Mouse (Mus musculus): ENCODE measurements around the gene Tmem259. TPM values are rescaled to one million over a fixed set of nuclear protein-coding genes. Genes with fewer than 3 reads are reported as not detected.
"Not testable (repeated sequence)": the region's sequence is repeated elsewhere in the genome, so short reads cannot be mapped to it uniquely, and the experiment has no call there.

Tmem259 gene
- polyA plus RNA-seq, 1 experiment from 2014 or later, result 24.7 TPM

DNA sequence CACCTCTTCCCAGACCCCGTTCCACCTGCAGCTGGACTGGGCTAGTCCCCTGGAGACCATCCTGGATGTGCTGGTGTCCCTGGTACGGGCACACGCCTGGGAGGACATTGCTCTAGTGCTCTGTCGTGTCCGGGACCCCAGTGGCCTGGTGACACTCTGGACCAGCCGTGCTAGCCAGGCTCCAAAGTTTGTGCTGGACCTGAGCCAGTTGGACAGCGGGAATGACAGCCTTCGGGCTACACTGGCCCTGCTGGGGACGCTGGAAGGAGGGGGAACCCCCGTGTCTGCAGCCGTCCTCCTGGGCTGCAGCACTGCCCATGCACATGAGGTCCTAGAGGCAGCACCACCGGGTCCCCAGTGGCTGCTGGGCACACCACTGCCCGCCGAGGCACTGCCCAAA, 11.3 kb downstream of the Tmem259 start:
- Histone ChIP-seq H3K4me3 (replicated peaks) (no peak overlapping the region), H3K4me2 (no peak overlapping the region), H3K4me1 (peaks cover 10% of the 10 kb centered on the region), H3K9me3 (replicated peaks) (no peaks in the 10 kb centered on the region), H3K36me3 (peaks cover 35% of the 10 kb centered on the region), H3K27me3 (replicated peaks) (peaks cover 45% of the 10 kb centered on the region), H3K9ac (replicated peaks) (no peak overlapping the region), H3K27ac (replicated peaks) (no peak overlapping the region)
- WGBS, result 65% methylated on average over 14 of the region's 14 CpGs
- ATAC-seq (ENCODE audit: low FRiP score), result no peak

DNA sequence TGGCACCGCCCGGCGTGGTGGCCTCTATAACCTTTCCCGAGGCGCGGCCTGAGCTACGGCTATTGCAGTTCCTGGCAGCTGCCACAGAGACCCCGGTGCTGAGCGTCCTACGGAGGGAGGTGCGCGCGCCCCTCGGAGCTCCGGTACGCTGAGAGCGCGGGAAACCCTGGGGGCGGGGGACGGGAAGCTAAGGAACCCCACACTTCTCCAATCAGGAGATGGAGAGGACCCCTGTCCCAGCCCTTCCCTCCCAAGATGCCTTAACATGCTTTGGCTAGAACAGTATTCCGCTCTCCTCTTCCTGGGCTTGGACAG, 13.0 kb downstream of the Tmem259 start:
- WGBS, result 3% methylated on average over 21 of the region's 21 CpGs
- H3K9ac ChIP-seq (replicated peaks), result peak overlapping the region; percentile 38; the same call in 1 of the 2 replicates
- no peak overlapping the region for H3K27ac ChIP-seq (replicated peaks)
- H3K4me2 ChIP-seq, result peak overlapping the region; percentile 72
- no peaks in the 10 kb centered on the region for H3K9me3 ChIP-seq (replicated peaks)
- H3K4me3 ChIP-seq (replicated peaks), result peak overlapping the region; percentile 40
- peaks cover 35% of the 10 kb centered on the region for H3K36me3 ChIP-seq
- peaks cover 45% of the 10 kb centered on the region for H3K27me3 ChIP-seq (replicated peaks)
- no peak; the same call in 1 of the 2 replicates for ATAC-seq (ENCODE audit: low FRiP score)
- peaks cover 10% of the 10 kb centered on the region for H3K4me1 ChIP-seq

DNA sequence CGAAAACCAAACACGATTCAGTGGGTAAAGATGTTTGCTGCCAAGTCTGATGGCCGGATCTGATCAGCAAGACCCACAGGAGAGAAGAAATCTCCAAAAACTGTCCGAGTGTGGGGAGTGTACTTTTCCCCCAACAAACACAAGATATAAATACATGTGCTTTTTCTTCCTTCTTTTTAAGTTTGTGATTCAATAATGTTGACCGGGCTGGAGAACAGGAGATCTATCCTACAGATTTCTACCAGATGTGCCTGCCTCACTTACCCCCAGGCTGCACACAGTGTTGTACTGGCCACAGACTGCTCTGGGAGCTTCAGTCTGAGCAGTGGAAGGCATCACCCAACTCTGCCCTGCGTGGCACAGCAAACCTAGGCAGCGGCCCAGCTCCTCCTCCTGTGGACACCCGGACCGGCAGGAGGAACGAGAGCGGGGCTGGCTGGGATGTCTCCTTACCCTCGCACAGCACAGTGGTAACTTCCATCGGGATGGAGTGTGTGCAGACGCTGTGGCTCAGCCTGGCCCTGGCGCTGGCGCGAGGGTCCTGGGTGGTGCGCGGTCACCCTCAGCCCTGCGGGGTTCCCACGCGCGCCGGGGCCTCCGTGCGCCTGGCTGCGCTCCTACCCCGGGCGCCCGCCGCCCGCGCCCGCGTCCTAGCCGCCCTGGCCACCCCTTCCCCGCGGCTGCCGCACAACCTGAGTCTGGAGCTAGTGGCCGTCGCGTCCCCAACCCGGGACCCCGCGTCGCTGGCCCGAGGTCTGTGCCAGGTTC, 13.5 kb downstream of the Tmem259 start, which contains the start of gene Grin3b:
Gene Grin3b (plus strand): TSS at position 301 of the 768 bp plus-strand sequence.
- Histone ChIP-seq H3K27me3 (replicated peaks) (peaks cover 45% of the 10 kb centered on the region), H3K4me3 (replicated peaks) (peak within 1 kb of the TSS; percentile 40), H3K27ac (replicated peaks) (no peak within 1 kb of the TSS), H3K4me2 (peak within 1 kb of the TSS; percentile 72), H3K36me3 (peaks cover 35% of the 10 kb centered on the region), H3K9ac (replicated peaks) (peak within 1 kb of the TSS; percentile 38), H3K4me1 (peaks cover 10% of the 10 kb centered on the region), H3K9me3 (replicated peaks) (no peaks in the 10 kb centered on the region)
- 9% methylated on average over 33 of the region's 47 CpGs for WGBS
- no peak; the same call in 1 of the 2 replicates for ATAC-seq (ENCODE audit: low FRiP score)

DNA sequence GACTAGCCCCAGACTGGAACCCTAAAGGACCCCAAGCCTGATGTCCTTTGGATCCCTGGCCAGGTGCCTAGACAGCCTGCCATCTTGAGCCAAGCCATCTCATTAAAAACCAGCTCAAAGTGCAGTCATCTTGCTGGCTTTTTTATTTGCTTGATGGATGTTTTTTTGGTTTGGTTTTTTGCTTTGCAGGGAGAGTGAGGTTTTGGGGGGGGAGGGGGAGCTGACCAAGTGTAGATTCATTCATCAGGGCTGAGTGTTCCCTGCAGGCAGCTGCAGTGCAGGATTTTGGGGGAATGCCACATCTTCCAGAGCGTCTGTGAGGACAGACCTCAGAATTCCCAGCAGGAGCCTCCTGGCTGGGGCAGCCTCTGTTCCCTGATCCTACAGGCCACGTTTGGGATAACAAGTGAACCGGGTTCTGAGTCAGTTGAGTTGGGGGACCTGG, 15.0 kb downstream of the Tmem259 start:
- no peak overlapping the region for H3K27ac ChIP-seq (replicated peaks)
- no peaks in the 10 kb centered on the region for H3K9me3 ChIP-seq (replicated peaks)
- H3K4me2 ChIP-seq, result no peak overlapping the region
- no peak overlapping the region for H3K9ac ChIP-seq (replicated peaks)
- no peak overlapping the region for H3K4me3 ChIP-seq (replicated peaks)
- no peak for ATAC-seq (ENCODE audit: low FRiP score)
- peaks cover 10% of the 10 kb centered on the region for H3K4me1 ChIP-seq
- H3K27me3 ChIP-seq (replicated peaks), result peaks cover 45% of the 10 kb centered on the region
- H3K36me3 ChIP-seq, result peaks cover 43% of the 10 kb centered on the region
- WGBS, result 18% methylated on average over 3 of the region's 3 CpGs

DNA sequence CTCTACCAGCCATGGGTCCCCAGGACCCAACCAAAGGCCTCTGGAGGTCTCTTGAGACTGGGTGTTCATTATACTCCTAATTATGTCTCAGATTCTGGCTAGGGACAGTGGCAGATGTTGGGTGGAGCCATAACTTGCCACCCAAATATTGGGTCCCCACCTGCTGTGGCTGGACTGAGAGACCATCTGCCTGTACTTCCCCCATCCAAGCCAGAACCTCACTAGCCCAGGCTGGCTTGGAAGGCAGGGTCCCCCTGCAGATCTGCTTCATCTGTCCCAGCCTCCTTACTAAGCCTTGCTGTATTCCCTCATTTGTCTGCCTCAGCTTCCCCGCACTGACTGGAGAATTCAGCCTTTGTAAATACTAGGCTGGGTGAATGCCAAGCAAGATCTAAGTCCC, 15.9 kb downstream of the Tmem259 start:
- no peak overlapping the region for H3K4me2 ChIP-seq
- H3K4me3 ChIP-seq (replicated peaks), result no peak overlapping the region
- H3K27me3 ChIP-seq (replicated peaks), result peaks cover 45% of the 10 kb centered on the region
- H3K27ac ChIP-seq (replicated peaks), result no peak overlapping the region
- WGBS, result 93% methylated on average over 1 of the region's 1 CpGs
- H3K9me3 ChIP-seq (replicated peaks), result no peaks in the 10 kb centered on the region
- H3K9ac ChIP-seq (replicated peaks), result no peak overlapping the region
- ATAC-seq (ENCODE audit: low FRiP score), result no peak
- H3K4me1 ChIP-seq, result peaks cover 10% of the 10 kb centered on the region
- peaks cover 52% of the 10 kb centered on the region for H3K36me3 ChIP-seq

DNA sequence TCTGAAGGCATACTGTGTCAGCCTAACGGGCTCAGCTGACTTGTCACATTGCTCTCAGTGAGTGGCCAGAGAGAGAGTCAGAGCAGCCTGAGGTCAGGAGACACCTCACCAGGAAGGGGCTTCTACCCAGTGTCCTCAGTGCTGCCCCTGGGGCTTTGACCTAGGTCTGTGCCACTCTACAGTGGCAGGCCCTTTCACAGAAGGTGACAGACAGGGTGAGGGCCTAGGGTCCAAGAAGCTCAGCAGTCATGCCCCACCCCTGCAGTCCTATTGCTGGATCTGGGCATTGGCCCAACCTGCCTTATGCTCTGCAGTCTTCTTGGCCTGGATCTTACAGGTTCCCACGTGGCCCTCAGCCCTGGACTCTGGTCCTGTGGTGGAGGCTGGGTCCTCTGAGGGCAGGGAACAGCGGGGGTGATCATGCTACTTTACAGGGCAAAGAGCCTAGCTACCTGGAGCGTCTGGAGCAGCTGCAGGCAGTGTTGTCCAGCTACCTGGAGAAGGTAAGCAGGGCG, 17.2 kb downstream of the Tmem259 start:
- peaks cover 36% of the 10 kb centered on the region for H3K27me3 ChIP-seq (replicated peaks)
- no peak overlapping the region for H3K4me3 ChIP-seq (replicated peaks)
- H3K4me1 ChIP-seq, result peaks cover 10% of the 10 kb centered on the region
- H3K4me2 ChIP-seq, result no peak overlapping the region
- no peaks in the 10 kb centered on the region for H3K9me3 ChIP-seq (replicated peaks)
- ATAC-seq (ENCODE audit: low FRiP score), result no peak
- no peak overlapping the region for H3K27ac ChIP-seq (replicated peaks)
- no peak overlapping the region for H3K9ac ChIP-seq (replicated peaks)
- WGBS, result 96% methylated on average over 5 of the region's 5 CpGs
- peaks cover 61% of the 10 kb centered on the region for H3K36me3 ChIP-seq

DNA sequence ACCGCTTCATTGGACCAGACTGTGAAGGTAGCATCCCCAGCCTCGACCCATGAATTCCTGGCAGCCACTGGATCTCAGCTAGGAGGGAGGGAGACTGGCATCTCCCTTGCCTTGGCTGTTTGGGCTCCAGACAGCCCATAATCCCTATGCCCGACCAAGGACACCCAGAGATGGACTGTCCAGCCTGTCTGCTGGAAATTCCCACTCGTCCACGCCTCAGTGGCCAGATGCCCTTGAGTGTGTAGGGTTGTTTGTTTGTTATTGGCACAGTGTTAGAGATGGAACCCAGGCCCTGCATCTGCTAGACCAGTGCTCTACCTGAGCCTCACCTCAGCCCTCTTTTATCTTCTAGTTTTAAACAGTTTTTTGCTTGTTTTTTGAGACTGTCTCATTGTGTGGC, 18.8 kb downstream of the Tmem259 start:
- no peak overlapping the region for H3K9ac ChIP-seq (replicated peaks)
- H3K4me2 ChIP-seq, result no peak overlapping the region
- no peak for ATAC-seq (ENCODE audit: low FRiP score)
- no peak overlapping the region for H3K4me3 ChIP-seq (replicated peaks)
- no peaks in the 10 kb centered on the region for H3K9me3 ChIP-seq (replicated peaks)
- peaks cover 20% of the 10 kb centered on the region for H3K27me3 ChIP-seq (replicated peaks)
- H3K27ac ChIP-seq (replicated peaks), result no peak overlapping the region
- 93% methylated on average over 5 of the region's 5 CpGs for WGBS
- H3K36me3 ChIP-seq, result peaks cover 66% of the 10 kb centered on the region
- H3K4me1 ChIP-seq, result peaks cover 11% of the 10 kb centered on the region

DNA sequence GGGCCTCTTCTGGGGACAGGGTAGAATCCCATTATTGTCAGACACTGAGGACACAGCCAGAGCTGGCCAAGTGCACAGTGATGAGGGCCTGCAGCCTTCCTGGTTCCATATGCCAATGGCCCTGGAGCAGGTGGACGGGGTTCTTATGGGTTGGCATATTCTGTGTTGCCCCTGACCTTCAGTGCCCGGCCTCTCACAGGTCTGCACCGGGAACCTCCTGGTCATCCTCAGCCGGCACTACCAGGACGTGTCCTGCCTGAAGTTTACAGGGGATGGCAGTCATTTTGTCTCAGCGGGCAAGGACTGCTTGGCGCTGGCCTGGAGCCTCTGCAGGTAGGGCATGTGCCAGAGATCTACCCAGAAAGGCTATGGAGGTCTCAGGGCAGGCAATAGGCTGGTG, 19.4 kb downstream of the Tmem259 start:
- Histone ChIP-seq H3K9ac (replicated peaks) (no peak overlapping the region), H3K9me3 (replicated peaks) (no peaks in the 10 kb centered on the region), H3K27ac (replicated peaks) (no peak overlapping the region), H3K27me3 (replicated peaks) (peaks cover 15% of the 10 kb centered on the region), H3K4me1 (peaks cover 11% of the 10 kb centered on the region), H3K4me3 (replicated peaks) (no peak overlapping the region), H3K36me3 (peaks cover 66% of the 10 kb centered on the region), H3K4me2 (no peak overlapping the region)
- 97% methylated on average over 7 of the region's 7 CpGs for WGBS
- ATAC-seq (ENCODE audit: low FRiP score), result no peak

DNA sequence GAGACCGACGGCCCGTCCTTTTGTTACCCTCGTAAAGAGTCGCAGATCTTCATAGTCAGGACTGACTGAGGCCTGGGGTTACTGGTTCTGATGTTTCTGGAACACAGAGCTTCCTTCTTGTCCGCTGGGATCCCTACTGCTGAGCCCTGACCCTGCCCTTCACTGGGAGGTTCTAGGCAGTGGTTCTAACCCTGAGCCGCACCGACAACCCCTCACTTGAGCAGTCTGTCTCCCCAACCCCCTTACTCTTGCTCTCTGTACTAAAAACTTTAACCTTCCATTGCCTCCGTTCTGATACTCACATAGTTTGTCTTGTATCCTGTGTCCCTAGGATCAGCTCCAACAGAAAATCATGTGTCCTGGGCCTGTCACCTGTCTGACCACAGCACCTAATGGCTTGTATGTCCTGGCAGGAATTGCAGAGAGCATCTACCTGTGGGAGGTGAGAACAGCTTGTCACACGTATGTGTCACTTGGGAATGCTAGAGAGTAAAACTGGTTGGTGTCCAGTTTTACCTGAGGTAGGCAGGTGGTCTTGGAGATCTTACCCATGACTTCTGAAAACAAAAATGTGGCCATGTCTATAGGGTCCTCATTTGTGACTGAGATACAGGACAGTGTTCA, 23.3 kb downstream of the Tmem259 start:
- Histone ChIP-seq H3K9me3 (replicated peaks) (no peaks in the 10 kb centered on the region), H3K4me1 (peaks cover 15% of the 10 kb centered on the region), H3K4me3 (replicated peaks) (peak overlapping the region; percentile 97), H3K27ac (replicated peaks) (peak overlapping the region; percentile 85; the same call in 1 of the 2 replicates), H3K9ac (replicated peaks) (peak overlapping the region; percentile 85), H3K36me3 (peaks cover 39% of the 10 kb centered on the region), H3K4me2 (peak overlapping the region; percentile 86), H3K27me3 (replicated peaks) (no peaks in the 10 kb centered on the region; the same call in 1 of the 2 replicates)
- WGBS, result 18% methylated on average over 10 of the region's 10 CpGs
- no peak; the same call in 1 of the 2 replicates for ATAC-seq (ENCODE audit: low FRiP score)

DNA sequence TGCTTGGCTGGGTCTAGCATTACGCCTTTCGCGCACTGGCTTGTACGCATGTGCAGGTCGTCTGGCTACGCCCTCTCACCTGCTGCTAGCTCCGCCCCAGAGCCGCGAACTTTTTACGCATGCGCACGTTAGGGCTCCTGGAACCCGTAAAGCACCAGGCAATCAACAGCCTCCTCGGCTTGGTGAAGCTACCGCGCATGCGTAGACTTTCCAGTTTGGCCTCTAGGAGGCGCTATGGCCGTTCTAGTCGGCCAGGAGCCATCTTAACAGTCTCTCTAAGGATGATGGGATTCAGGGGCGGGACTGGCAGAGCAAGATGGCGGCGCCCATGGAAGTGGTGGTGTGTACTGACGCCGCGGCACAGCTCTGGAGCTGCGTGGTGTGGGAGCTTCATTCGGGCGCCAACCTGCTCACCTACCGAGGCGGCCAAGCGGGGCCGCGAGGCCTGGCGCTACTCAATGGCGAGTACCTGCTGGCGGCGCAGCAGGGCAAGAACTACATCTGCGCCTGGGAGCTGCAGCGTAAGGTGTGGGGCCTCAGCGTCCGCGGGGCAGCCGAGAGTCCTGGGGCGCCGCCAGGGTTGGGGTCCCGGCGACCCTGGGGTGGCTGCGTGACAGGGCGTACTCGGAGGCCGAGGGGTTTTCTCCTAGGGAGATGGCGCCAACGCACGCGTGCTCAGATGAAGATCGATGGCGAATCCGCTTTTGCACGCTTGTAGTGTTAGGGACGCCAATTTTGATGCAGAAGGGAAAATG, 24.1 kb downstream of the Tmem259 start, which contains the start of gene Wdr18:
Gene Wdr18 (plus strand): TSS at position 306 of the 755 bp plus-strand sequence.
- ATAC-seq (ENCODE audit: low FRiP score), result peak; percentile 96
- H3K9ac ChIP-seq (replicated peaks), result peak within 1 kb of the TSS; percentile 85
- H3K27me3 ChIP-seq (replicated peaks), result no peaks in the 10 kb centered on the region; the same call in 1 of the 2 replicates
- H3K4me2 ChIP-seq, result peak within 1 kb of the TSS; percentile 86
- peak within 1 kb of the TSS; percentile 85 for H3K27ac ChIP-seq (replicated peaks)
- peaks cover 31% of the 10 kb centered on the region for H3K36me3 ChIP-seq
- H3K4me1 ChIP-seq, result peaks cover 15% of the 10 kb centered on the region
- peak within 1 kb of the TSS; percentile 97 for H3K4me3 ChIP-seq (replicated peaks)
- under 1% methylated on average over 61 of the region's 61 CpGs for WGBS
- H3K9me3 ChIP-seq (replicated peaks), result no peaks in the 10 kb centered on the region

DNA sequence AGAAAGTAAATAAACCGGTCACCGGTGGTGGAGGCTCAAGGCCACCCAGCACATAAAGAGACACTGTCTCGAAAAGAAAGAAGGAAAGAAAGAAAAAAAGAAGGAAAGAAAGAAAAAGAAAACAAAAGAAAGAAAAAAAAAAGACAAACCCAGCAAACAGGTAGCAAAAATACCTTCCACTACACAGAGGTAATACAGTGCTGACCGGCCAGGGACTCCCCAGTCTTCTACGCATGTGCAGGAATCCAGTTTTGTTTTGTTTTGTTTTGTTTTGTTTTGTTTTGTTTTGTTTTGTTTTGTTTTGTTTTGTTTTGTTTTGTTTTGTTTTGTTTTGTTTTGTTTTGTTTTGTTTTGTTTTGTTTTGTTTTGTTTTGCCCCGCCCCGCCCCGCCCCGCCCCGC, 24.7 kb downstream of the Tmem259 start:
- not testable (repeated sequence) for H3K27me3 ChIP-seq (replicated peaks); H3K9ac ChIP-seq (replicated peaks); H3K27ac ChIP-seq (replicated peaks); ATAC-seq (ENCODE audit: low FRiP score); H3K9me3 ChIP-seq (replicated peaks)
- 33% methylated on average over 10 of the region's 10 CpGs for WGBS
- Histone ChIP-seq H3K36me3 (peaks cover 26% of the 10 kb centered on the region), H3K4me1 (peaks cover 15% of the 10 kb centered on the region), H3K4me3 (replicated peaks) (peak overlapping the region; percentile 97), H3K4me2 (peak overlapping the region; percentile 86)

Measured in neural tube, embryonic 15.5 days (tissue).